Mouse (Mus musculus): ENCODE data around the gene Ccsap. TPM values are rescaled to one million over a fixed set of nuclear protein-coding genes. Genes with fewer than 3 reads are reported as not detected.

Ccsap gene
- polyA plus RNA-seq, 1 experiment from 2014 or later = 6.7 TPM

DNA sequence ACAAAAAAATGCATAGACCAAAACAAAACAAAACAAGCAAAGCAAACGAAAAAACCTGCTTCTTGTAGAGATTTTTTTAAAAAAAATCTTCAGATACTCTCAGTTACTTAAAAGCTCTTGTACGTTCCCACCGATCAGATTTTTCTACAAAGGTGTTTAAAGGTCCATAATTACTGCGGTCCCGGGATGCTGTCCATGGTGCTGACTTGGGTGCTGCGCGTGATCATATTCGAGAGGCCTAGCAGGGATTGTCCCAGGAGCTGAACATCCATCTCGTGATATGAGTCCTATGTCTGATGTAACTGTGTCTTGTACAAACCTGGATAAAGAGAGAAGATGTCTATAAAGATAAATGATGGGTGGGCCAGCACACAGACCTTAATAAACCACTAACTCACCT is 21.5 kb downstream of the Ccsap start:
- Histone ChIP-seq H3K36me3 (ENCODE audit: control insufficient read depth, insufficient read depth, low read length) (peaks cover 39% of the 10 kb centered on the region), H3K4me2 (ENCODE audit: low read length) (no peak overlapping the region), H3K4me1 (ENCODE audit: control insufficient read depth, insufficient read depth, low read length) (no peaks in the 10 kb centered on the region), H3K27me3 (replicated peaks; ENCODE audit: control insufficient read depth, insufficient read depth, low read length) (no peaks in the 10 kb centered on the region), H3K9ac (ENCODE audit: low read length) (no peak overlapping the region), H3K27ac (ENCODE audit: low read depth, low read length) (no peak overlapping the region), H3K4me3 (ENCODE audit: low read depth, low read length) (no peak overlapping the region), H3K9me3 (replicated peaks; ENCODE audit: control insufficient read depth, low read length) (no peaks in the 10 kb centered on the region)
- WGBS = 79% methylated on average over 9 of the region's 9 CpGs
- no peak for DNase-seq (ENCODE audit: low spot score)
- no peak for ATAC-seq

DNA sequence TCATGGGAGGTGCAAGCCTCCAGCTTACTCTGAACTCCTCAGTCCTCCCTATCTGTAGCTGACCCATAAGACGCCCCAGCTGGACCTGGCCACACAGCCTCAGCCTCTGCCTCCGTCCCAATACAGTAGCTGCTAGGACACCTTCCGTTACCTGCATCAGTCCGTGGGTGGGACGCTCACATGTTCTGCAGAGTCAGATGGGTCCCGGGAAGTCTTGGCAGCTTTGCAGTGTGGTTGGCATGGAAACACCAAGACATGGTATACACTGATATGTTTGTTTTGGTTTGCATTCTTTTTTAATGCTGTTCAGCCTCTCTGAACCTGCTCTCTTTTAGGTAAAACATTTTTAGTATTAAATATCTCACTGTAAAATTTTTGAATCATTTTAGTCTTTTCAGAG is 23.7 kb downstream of the Ccsap start:
- WGBS = 82% methylated on average over 6 of the region's 6 CpGs
- H3K4me2 ChIP-seq (ENCODE audit: low read length) = no peak overlapping the region
- H3K4me1 ChIP-seq (ENCODE audit: control insufficient read depth, insufficient read depth, low read length) = no peaks in the 10 kb centered on the region
- H3K9ac ChIP-seq (ENCODE audit: low read length) = no peak overlapping the region
- DNase-seq (ENCODE audit: low spot score) = peak; percentile 31
- no peak overlapping the region for H3K27ac ChIP-seq (ENCODE audit: low read depth, low read length)
- H3K27me3 ChIP-seq (replicated peaks; ENCODE audit: control insufficient read depth, insufficient read depth, low read length) = no peaks in the 10 kb centered on the region
- ATAC-seq = no peak
- H3K36me3 ChIP-seq (ENCODE audit: control insufficient read depth, insufficient read depth, low read length) = peaks cover 57% of the 10 kb centered on the region
- H3K9me3 ChIP-seq (replicated peaks; ENCODE audit: control insufficient read depth, low read length) = no peaks in the 10 kb centered on the region
- no peak overlapping the region for H3K4me3 ChIP-seq (ENCODE audit: low read depth, low read length)

DNA sequence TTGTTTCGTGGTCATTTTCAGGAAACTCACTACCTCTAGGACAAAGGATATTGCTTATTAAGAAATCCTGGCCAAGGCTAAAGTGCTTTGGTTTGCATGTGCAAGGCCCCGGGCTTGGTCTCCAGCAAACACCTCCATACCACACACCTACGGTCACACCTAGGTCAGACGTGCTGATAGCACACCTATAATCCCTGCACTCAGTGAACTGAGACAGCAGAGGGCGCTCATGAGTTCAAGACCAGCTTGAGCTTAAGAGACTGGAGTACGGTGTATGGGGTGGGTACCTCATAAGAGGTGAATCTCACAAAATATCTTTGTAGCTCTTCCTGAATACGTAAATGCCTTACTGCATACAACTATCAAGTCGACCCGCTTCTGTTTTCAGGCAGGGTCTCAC is 24.6 kb downstream of the Ccsap start:
- 64% methylated on average over 9 of the region's 9 CpGs for WGBS
- Histone ChIP-seq H3K4me2 (ENCODE audit: low read length) (no peak overlapping the region), H3K36me3 (ENCODE audit: control insufficient read depth, insufficient read depth, low read length) (peaks cover 62% of the 10 kb centered on the region), H3K27me3 (replicated peaks; ENCODE audit: control insufficient read depth, insufficient read depth, low read length) (no peaks in the 10 kb centered on the region), H3K4me1 (ENCODE audit: control insufficient read depth, insufficient read depth, low read length) (no peaks in the 10 kb centered on the region), H3K9me3 (replicated peaks; ENCODE audit: control insufficient read depth, low read length) (no peaks in the 10 kb centered on the region), H3K4me3 (ENCODE audit: low read depth, low read length) (no peak overlapping the region), H3K27ac (ENCODE audit: low read depth, low read length) (no peak overlapping the region), H3K9ac (ENCODE audit: low read length) (no peak overlapping the region)
- ATAC-seq = peak; percentile 75
- DNase-seq (ENCODE audit: low spot score) = peak; percentile 71

DNA sequence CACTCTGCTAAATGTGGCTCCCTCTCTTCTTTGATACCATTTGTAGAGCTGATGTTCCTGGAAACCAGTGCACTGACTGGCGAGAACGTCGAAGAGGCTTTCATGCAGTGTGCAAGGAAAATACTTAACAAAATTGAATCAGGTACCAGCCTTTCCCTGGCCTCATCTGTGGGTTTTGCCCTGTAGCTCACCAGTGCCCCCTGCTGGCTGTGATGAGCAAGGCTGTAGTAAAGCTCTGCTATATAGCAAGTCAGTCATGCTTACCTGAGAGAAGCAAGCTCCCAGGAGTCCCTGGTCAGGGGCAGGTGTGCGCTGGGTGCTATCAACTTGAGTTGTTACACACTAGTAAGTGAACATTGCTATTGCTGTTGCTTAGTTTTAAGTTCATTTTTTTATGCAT is 27.3 kb downstream of the Ccsap start:
- Histone ChIP-seq H3K9ac (ENCODE audit: low read length) (no peak overlapping the region), H3K27me3 (replicated peaks; ENCODE audit: control insufficient read depth, insufficient read depth, low read length) (no peaks in the 10 kb centered on the region), H3K4me1 (ENCODE audit: control insufficient read depth, insufficient read depth, low read length) (no peaks in the 10 kb centered on the region), H3K4me3 (ENCODE audit: low read depth, low read length) (no peak overlapping the region), H3K27ac (ENCODE audit: low read depth, low read length) (no peak overlapping the region), H3K4me2 (ENCODE audit: low read length) (no peak overlapping the region), H3K9me3 (replicated peaks; ENCODE audit: control insufficient read depth, low read length) (no peaks in the 10 kb centered on the region), H3K36me3 (ENCODE audit: control insufficient read depth, insufficient read depth, low read length) (peaks cover 89% of the 10 kb centered on the region)
- ATAC-seq = no peak
- 98% methylated on average over 4 of the region's 4 CpGs for WGBS
- DNase-seq (ENCODE audit: low spot score) = no peak

DNA sequence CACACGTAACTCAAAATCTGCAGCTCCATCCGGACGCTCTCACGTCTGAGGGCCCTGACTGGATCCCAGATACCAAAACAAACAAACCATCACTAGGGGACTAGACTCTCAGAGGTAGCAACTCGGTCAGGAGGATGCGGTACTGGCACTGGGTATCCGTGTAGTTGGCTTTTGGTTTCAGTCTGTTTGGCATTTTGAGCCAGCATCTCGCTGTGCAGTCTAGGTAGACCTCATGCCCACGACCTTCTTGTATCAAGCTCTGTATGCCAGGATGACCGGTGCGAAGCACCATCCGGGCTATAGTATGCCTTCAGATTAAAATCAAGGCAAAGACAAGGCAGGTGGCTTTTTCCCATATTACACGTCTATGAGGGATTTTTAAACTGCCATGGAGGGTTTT is 32.5 kb downstream of the Ccsap start:
- Histone ChIP-seq H3K27me3 (replicated peaks; ENCODE audit: control insufficient read depth, insufficient read depth, low read length) (no peaks in the 10 kb centered on the region), H3K4me2 (ENCODE audit: low read length) (no peak overlapping the region), H3K36me3 (ENCODE audit: control insufficient read depth, insufficient read depth, low read length) (peaks cover 81% of the 10 kb centered on the region), H3K9ac (ENCODE audit: low read length) (no peak overlapping the region), H3K9me3 (replicated peaks; ENCODE audit: control insufficient read depth, low read length) (no peaks in the 10 kb centered on the region), H3K4me1 (ENCODE audit: control insufficient read depth, insufficient read depth, low read length) (no peaks in the 10 kb centered on the region), H3K27ac (ENCODE audit: low read depth, low read length) (no peak overlapping the region), H3K4me3 (ENCODE audit: low read depth, low read length) (no peak overlapping the region)
- ATAC-seq (no peak), DNase-seq (ENCODE audit: low spot score) (no peak)
- WGBS = 92% methylated on average over 13 of the region's 13 CpGs

DNA sequence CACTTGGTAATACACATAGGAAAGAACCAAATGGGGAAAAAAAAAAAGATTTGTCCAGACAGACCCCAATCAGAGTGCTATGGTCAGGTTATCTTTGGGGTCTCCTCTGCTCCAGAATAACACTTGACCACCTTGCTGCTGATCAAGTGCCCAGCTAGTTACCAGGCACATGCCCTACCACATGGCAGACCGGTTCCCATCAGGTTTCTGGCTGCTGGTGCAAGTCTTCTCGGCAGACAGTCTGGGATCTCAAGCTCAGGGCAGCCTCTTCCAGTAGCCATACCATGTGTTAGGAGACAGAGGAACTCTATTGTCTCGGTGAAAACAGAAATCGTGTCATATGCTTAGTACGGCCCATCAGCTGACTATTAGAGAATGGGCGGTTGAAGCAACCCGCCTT is 33.3 kb downstream of the Ccsap start:
- 91% methylated on average over 7 of the region's 7 CpGs for WGBS
- peaks cover 74% of the 10 kb centered on the region for H3K36me3 ChIP-seq (ENCODE audit: control insufficient read depth, insufficient read depth, low read length)

DNA sequence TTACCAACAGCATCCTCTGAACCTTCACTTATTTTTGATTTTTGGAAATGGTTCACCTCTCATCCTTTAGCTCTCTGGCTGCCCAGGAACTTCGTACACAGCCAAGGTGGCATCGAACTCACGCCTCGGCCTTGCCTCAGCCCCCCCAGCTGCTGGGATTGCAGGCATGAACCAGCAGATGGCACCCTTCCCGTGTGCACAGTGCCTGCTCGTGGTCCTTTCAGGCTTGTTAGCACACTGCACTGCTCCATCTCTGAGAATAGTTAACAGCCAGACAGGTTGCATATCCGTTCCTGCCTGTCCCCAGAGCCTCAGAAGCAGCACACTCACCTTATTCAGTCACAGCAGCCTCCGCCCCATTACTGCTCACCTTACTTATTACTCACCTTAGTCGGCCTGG is 34.0 kb downstream of the Ccsap start:
- Histone ChIP-seq H3K27ac (ENCODE audit: low read depth, low read length) (no peak overlapping the region), H3K4me3 (ENCODE audit: low read depth, low read length) (no peak overlapping the region), H3K4me2 (ENCODE audit: low read length) (no peak overlapping the region), H3K9me3 (replicated peaks; ENCODE audit: control insufficient read depth, low read length) (no peaks in the 10 kb centered on the region), H3K4me1 (ENCODE audit: control insufficient read depth, insufficient read depth, low read length) (no peaks in the 10 kb centered on the region), H3K9ac (ENCODE audit: low read length) (no peak overlapping the region), H3K36me3 (ENCODE audit: control insufficient read depth, insufficient read depth, low read length) (peaks cover 70% of the 10 kb centered on the region), H3K27me3 (replicated peaks; ENCODE audit: control insufficient read depth, insufficient read depth, low read length) (no peaks in the 10 kb centered on the region)
- ATAC-seq (peak; percentile 34; the same call in 1 of the 2 replicates), DNase-seq (ENCODE audit: low spot score) (peak; percentile 52)
- WGBS = 63% methylated on average over 9 of the region's 9 CpGs

More for the DNA sequence above, 33.3 kb downstream of the Ccsap start:
- Histone ChIP-seq H3K4me1 (ENCODE audit: control insufficient read depth, insufficient read depth, low read length) (no peaks in the 10 kb centered on the region), H3K4me3 (ENCODE audit: low read depth, low read length) (no peak overlapping the region), H3K9ac (ENCODE audit: low read length) (no peak overlapping the region), H3K9me3 (replicated peaks; ENCODE audit: control insufficient read depth, low read length) (no peaks in the 10 kb centered on the region), H3K27ac (ENCODE audit: low read depth, low read length) (no peak overlapping the region), H3K4me2 (ENCODE audit: low read length) (no peak overlapping the region), H3K27me3 (replicated peaks; ENCODE audit: control insufficient read depth, insufficient read depth, low read length) (no peaks in the 10 kb centered on the region)
- ATAC-seq (no peak), DNase-seq (ENCODE audit: low spot score) (no peak)

DNA sequence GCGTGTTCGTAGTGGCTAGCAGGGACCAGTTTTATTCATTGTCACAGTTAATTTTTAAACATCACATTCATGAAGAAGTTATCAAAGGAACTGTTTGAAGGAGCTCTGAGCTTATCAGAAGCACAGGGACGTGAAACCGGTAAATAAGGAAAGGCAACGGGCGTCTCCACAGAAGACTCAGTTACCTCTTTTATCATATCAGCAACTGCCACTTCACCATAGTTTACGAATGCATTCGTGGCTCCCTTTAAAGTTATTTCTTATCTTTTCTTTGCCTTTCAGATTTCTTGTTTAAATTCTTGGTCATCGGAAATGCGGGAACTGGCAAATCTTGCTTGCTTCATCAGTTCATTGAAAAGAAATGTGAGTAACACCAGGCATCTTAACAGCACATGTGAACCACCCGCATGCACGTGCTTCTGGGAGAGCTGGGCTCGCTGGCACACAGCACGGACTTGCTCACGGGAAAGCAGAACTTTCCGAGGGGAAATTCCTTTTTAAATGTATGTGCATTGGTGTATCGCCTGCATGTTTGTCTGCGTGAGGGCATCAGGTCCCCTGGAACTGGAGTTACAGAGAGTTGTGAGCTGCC is 36.4 kb downstream of the Ccsap start:
- no peak overlapping the region for H3K27ac ChIP-seq (ENCODE audit: low read depth, low read length)
- peaks cover 46% of the 10 kb centered on the region for H3K36me3 ChIP-seq (ENCODE audit: control insufficient read depth, insufficient read depth, low read length)
- no peak overlapping the region for H3K9ac ChIP-seq (ENCODE audit: low read length)
- no peaks in the 10 kb centered on the region for H3K27me3 ChIP-seq (replicated peaks; ENCODE audit: control insufficient read depth, insufficient read depth, low read length)
- no peak overlapping the region for H3K4me3 ChIP-seq (ENCODE audit: low read depth, low read length)
- ATAC-seq (no peak), DNase-seq (ENCODE audit: low spot score) (no peak)
- no peak overlapping the region for H3K4me2 ChIP-seq (ENCODE audit: low read length)
- H3K9me3 ChIP-seq (replicated peaks; ENCODE audit: control insufficient read depth, low read length) = no peaks in the 10 kb centered on the region
- H3K4me1 ChIP-seq (ENCODE audit: control insufficient read depth, insufficient read depth, low read length) = no peaks in the 10 kb centered on the region
- WGBS = 96% methylated on average over 18 of the region's 18 CpGs

DNA sequence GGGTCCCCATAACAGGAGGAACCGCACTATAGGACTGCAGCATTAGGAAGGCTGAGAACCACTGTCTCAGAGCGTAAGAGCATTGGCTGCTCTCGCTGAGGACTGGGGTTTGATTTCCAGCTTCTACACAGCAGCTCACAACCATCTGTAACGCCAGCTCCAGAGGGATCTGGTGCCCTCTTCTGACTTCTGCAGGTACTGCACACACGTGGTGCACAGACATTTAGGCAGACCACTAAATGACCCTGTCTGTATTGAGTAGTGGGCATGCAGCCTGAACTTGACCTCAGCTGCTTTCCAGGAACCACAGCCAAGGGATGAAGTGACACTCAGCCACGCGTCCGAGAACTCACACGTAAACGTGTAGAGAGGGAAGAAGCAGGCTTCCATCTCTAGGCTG is 36.9 kb downstream of the Ccsap start:
- H3K27ac ChIP-seq (ENCODE audit: low read depth, low read length) = no peak overlapping the region
- no peak overlapping the region for H3K9ac ChIP-seq (ENCODE audit: low read length)
- no peak overlapping the region for H3K4me2 ChIP-seq (ENCODE audit: low read length)
- H3K4me3 ChIP-seq (ENCODE audit: low read depth, low read length) = no peak overlapping the region
- 95% methylated on average over 10 of the region's 10 CpGs for WGBS
- no peak for DNase-seq (ENCODE audit: low spot score)
- no peaks in the 10 kb centered on the region for H3K9me3 ChIP-seq (replicated peaks; ENCODE audit: control insufficient read depth, low read length)
- no peaks in the 10 kb centered on the region for H3K27me3 ChIP-seq (replicated peaks; ENCODE audit: control insufficient read depth, insufficient read depth, low read length)
- no peak for ATAC-seq
- H3K4me1 ChIP-seq (ENCODE audit: control insufficient read depth, insufficient read depth, low read length) = no peaks in the 10 kb centered on the region
- peaks cover 41% of the 10 kb centered on the region for H3K36me3 ChIP-seq (ENCODE audit: control insufficient read depth, insufficient read depth, low read length)

Measured in forebrain, embryonic 14.5 days (tissue).